Mouse (Mus musculus) lung, adult 2 months (tissue): ENCODE data around the gene Pappa2. TPM values are rescaled to one million over a fixed set of nuclear protein-coding genes. Genes with fewer than 3 reads are reported as not detected.

ENCODE experiments used
- DNase-seq: peaks from one replicate; pipeline ENCODE4 v3.0.0; 2022
- H3K4me1 ChIP-seq: fragments of 200-500 bp; 2 replicates; pipeline ENCODE4 v1.6.1; 2011; ENCODE audit warnings: low read length; ENCODE audit not compliant: control insufficient read depth, insufficient read depth
- H3K4me3 ChIP-seq: fragments of 200-500 bp; replicated peaks from 2 replicates; pipeline ENCODE3; 2011; ENCODE audit warnings: low read depth, mild to moderate bottlenecking, control low read depth, low read length; ENCODE audit errors: extremely low read depth
- CTCF ChIP-seq: fragments of 200-500 bp; IDR thresholded peaks from 2 replicates; pipeline ENCODE4 v1.5.1; 2011; ENCODE audit warnings: mild to moderate bottlenecking, low read length, control low read depth; ENCODE audit not compliant: insufficient read depth
- POLR2A ChIP-seq: fragments of 200-500 bp; IDR thresholded peaks from 2 replicates; pipeline ENCODE4 v1.6.1; 2011; ENCODE audit warnings: low read depth, mild to moderate bottlenecking, control low read depth, low read length, borderline replicate concordance; ENCODE audit errors: extremely low read depth
- WGBS: fragments of 180-500 bp; shearing (Covaris S2); methylation state at CpG from one replicate; pipeline ENCODE4 v1.1.7; 2018; 5-methylcytosine and 5-hydroxymethylcytosine counted together
- polyA plus RNA-seq: library from polyadenylated mRNA; depleted of rRNA; stranded (reverse); fragments of >200 nt; gene quantifications from 2 replicates; pipeline ENCODE4 v1.2.3, GENCODE M21; 2012

Gene Pappa2
- polyA plus RNA-seq, 1 experiment: 0.21 TPM

DNA sequence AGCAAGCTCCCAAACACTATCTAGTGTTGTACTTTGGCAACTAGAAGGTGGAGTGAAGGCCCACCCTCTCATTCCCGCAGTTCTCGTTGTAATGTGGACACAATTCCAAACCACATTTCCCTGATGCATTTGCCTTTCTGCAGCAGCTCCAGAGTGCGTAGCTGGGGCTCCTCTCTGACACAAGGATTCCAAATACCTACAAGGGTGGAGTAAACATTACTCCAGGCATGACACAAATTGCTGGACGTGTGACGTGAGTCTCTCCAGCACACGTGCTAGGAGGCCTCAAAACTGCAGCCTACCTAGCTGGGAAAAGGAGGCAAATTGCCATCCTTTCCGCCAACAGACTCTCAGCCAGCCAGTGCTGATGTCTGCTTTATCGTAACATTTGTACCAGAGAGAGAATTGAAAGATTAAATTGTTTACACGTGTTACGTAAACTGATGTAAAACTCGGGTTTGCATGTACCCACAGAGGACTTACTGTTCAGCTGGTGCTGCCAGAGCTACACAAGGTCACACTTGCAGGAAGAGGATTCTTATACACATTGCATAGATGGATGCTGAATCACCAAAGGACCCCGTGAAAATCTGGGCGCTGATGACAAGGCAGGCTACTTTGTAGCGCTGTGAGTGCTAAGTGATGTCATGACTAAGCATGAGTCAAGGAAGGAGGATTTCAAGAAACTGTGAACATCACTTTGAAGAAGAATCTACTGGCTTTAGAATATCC is 127.3 kb downstream of the Pappa2 start:
- 43% methylated on average over 14 of the region's 14 CpGs for WGBS
- H3K4me1 ChIP-seq: no peaks in the 10 kb centered on the region
- TF ChIP-seq POLR2A: no peak
- TF ChIP-seq CTCF: no peak
- DNase-seq: no peak
- H3K4me3 ChIP-seq: no peak overlapping the region

- TF ChIP-seq CTCF (no peak), POLR2A (no peak)
- no peak for DNase-seq
- no peak overlapping the region for H3K4me3 ChIP-seq
- H3K4me1 ChIP-seq: no peaks in the 10 kb centered on the region
- WGBS: 73% methylated on average over 3 of the region's 3 CpGs
Observed at GRCm38 (mm10) chr1:158850459-158850858, 129.8 kb downstream of the Pappa2 start.

GRCm38 (mm10) chr1:158844604-158845003 is 135.7 kb downstream of the Pappa2 start:
- no peak for TF ChIP-seq CTCF
- no peak for TF ChIP-seq POLR2A
- H3K4me3 ChIP-seq: no peak overlapping the region
- no peak for DNase-seq
- no peaks in the 10 kb centered on the region for H3K4me1 ChIP-seq
- 74% methylated on average over 10 of the region's 10 CpGs for WGBS

DNA sequence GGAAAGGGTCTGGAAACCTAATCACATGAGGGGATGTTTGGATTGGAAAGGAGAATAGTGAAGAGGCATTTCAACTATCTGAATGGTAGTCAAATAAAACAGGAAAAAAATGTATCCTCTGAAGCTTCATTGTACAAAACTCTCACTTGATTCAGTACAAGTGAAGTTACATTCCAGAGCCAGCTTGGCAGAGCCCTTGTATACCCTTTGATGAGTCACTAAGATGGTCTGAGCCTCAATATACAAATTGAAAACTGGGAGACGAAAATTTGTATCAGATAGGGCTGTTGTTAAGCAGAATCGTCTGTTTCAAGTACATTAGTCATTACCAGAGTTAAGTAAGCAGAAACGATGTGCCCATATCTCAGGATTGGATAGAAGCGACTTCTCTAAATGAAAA is 143.1 kb downstream of the Pappa2 start:
- WGBS: 66% methylated on average over 4 of the region's 4 CpGs
- H3K4me3 ChIP-seq: no peak overlapping the region
- DNase-seq: no peak
- TF ChIP-seq CTCF: no peak
- no peaks in the 10 kb centered on the region for H3K4me1 ChIP-seq

DNA sequence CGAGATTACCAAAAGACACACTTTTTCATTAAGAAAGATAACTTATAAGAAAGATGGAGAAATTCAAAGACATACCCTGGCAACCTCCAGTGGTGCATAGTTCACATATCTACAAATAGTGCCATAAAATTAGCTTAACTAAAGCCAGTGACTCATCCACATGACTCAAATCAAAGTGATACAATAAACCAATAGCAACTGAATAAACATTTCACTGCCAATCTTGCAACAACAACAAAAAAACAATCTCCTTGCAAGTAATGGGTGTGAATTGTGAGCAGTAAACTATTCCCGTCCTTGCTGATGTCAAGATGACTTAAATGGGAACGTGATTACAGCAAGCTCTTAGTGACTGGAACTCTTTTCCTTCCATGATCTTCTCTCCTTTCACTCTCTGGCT is 150.1 kb downstream of the Pappa2 start:
- TF ChIP-seq POLR2A (no peak), CTCF (no peak)
- H3K4me3 ChIP-seq: no peak overlapping the region
- no peaks in the 10 kb centered on the region for H3K4me1 ChIP-seq
- 70% methylated on average over 3 of the region's 3 CpGs for WGBS
- no peak for DNase-seq

GRCm38 (mm10) chr1:158827931-158828330 is 152.4 kb downstream of the Pappa2 start:
- Histone ChIP-seq H3K4me1 (no peaks in the 10 kb centered on the region), H3K4me3 (no peak overlapping the region)
- no peak for DNase-seq
- no peak for TF ChIP-seq CTCF
- no peak for TF ChIP-seq POLR2A

GRCm38 (mm10) chr1:158819676-158820075 is 160.6 kb downstream of the Pappa2 start:
- DNase-seq: no peak
- 92% methylated on average over 2 of the region's 2 CpGs for WGBS
- Histone ChIP-seq H3K4me3 (no peak overlapping the region), H3K4me1 (no peaks in the 10 kb centered on the region)
- TF ChIP-seq POLR2A: no peak
- no peak for TF ChIP-seq CTCF

DNA sequence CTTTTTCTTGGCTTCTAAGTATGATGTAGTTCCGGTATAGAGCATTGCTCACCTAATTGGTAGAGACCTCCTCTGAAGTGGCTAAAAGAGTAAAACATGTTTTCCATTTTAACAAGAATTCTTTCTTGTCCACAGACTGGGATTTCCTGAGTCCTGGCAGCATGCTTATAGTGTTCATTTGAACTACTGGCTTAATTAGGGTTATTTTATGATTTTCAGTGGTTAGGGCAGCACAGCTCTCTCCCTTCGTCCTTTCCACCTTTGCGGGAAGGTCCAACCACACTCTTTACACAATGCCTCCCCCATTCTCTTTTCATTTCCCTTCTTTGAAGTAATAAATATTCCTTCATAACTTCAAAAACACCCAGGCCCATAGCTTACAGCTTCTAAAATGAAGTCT is 163.8 kb downstream of the Pappa2 start:
- WGBS: 90% methylated on average over 3 of the region's 3 CpGs
- Histone ChIP-seq H3K4me1 (no peaks in the 10 kb centered on the region), H3K4me3 (no peak overlapping the region)
- no peak for TF ChIP-seq POLR2A
- no peak for TF ChIP-seq CTCF
- no peak for DNase-seq

DNA sequence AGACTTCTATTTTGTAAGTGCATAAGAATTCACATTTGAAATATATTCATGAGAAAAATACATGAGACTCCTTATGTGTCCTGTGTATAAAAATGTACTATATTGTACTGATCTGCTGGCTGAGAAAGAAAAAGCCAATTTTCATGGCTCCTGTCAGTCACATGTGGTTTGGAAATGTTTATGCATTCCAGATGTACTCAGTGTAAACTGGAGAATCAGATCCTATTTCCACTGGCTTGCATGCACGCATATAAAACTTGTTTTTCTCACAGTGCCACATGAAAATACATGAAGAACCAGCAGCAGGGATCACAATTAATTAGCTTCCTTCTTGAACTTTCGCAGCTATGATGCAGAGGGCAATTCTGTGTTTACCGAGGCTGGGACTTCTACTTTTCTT is 168.4 kb downstream of the Pappa2 start:
- no peak for DNase-seq
- Histone ChIP-seq H3K4me3 (no peak overlapping the region), H3K4me1 (no peaks in the 10 kb centered on the region)
- 65% methylated on average over 3 of the region's 3 CpGs for WGBS
- TF ChIP-seq CTCF (no peak), POLR2A (no peak)

- Histone ChIP-seq H3K4me1 (no peaks in the 10 kb centered on the region), H3K4me3 (no peak overlapping the region)
- no peak for DNase-seq
- TF ChIP-seq POLR2A: no peak
- TF ChIP-seq CTCF: no peak
- 84% methylated on average over 5 of the region's 5 CpGs for WGBS
Observed at GRCm38 (mm10) chr1:158775486-158775885, 204.8 kb downstream of the Pappa2 start.

GRCm38 (mm10) chr1:158773102-158773501 is 207.2 kb downstream of the Pappa2 start:
- no peak for DNase-seq
- Histone ChIP-seq H3K4me1 (no peaks in the 10 kb centered on the region), H3K4me3 (no peak overlapping the region)
- no peak for TF ChIP-seq CTCF
- no peak for TF ChIP-seq POLR2A
